In the genomic region with DNA sequence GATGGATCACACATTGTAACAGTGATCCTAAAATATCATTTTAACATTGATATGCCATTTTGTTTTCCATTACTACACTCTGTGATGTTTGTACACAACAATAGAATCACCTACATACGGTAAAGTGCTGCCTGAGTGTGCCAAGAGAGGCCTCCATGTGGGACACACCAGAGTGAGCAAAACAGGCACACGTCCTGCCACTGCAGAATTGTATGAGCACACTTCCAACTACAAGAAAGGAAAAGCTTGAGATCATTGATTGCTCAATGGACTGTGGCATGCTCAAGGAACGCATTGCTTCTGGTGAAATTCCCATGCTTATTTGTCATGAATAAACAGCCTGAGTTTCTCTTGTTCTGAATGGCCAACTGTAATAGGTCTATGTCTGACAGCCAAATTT, we compare ENCODE assay signal across 12 mouse cellular contexts.
"Had no signal": no experiment of that assay in that cellular context is flagged by ENCODE, and none has a peak within 500 bp of the region (broad histone marks: within the 10 kb centered on the region; RNA-seq: fewer than 3 reads in every experiment).

No protein-coding gene starts in this region.

- H3K4me2 ChIP-seq: hindbrain, embryonic 15.5 days; limb, embryonic 12.5 days; liver, embryonic 13.5 days; lung, embryonic 15.5 days; midbrain, embryonic 13.5 days; stomach, embryonic 15.5 days had no signal

- DNase-seq: liver; liver, embryonic 13.5 days; liver, postnatal 0 days; thymus, adult 2 months; thymus, postnatal 25 days had no signal

- H3K36me3 ChIP-seq: hindbrain, embryonic 15.5 days; limb, embryonic 12.5 days; liver, embryonic 13.5 days; lung, embryonic 15.5 days; midbrain, embryonic 13.5 days; stomach, embryonic 15.5 days had no signal

- H3K4me1 ChIP-seq: hindbrain, embryonic 15.5 days; limb, embryonic 12.5 days; liver, embryonic 13.5 days; lung, embryonic 15.5 days; midbrain, embryonic 13.5 days; stomach, embryonic 15.5 days had no signal

- H3K9ac ChIP-seq: hindbrain, embryonic 15.5 days; limb, embryonic 12.5 days; liver, embryonic 13.5 days; liver, postnatal 0 days; lung, embryonic 15.5 days; midbrain, embryonic 13.5 days; stomach, embryonic 15.5 days had no signal

- H3K27ac ChIP-seq: hindbrain, embryonic 15.5 days; left cerebral cortex, adult 2 months; limb, embryonic 12.5 days; liver, embryonic 13.5 days; lung, embryonic 15.5 days; midbrain, embryonic 13.5 days; stomach, embryonic 15.5 days had no signal

- H3K27me3 ChIP-seq: hindbrain, embryonic 15.5 days; limb, embryonic 12.5 days; liver, embryonic 13.5 days; lung, embryonic 15.5 days; midbrain, embryonic 13.5 days; stomach, embryonic 15.5 days had no signal

- H3K4me3 ChIP-seq: hindbrain, embryonic 15.5 days; left cerebral cortex, adult 2 months; limb, embryonic 12.5 days; liver, embryonic 13.5 days; lung, embryonic 15.5 days; midbrain, embryonic 13.5 days; stomach, embryonic 15.5 days had no signal

- ATAC-seq: intestine, postnatal 0 days; liver, postnatal 0 days; midbrain, embryonic 13.5 days had no signal

- H3K9me3 ChIP-seq: hindbrain, embryonic 15.5 days; limb, embryonic 12.5 days; liver, embryonic 13.5 days; lung, embryonic 15.5 days; midbrain, embryonic 13.5 days; stomach, embryonic 15.5 days had no signal
